Mouse (Mus musculus): ENCODE results near the gene Samd7. TPM values are rescaled to one million over a fixed set of nuclear protein-coding genes. Genes with fewer than 3 reads are reported as not detected.

Gene Samd7
- polyA plus RNA-seq, 1 experiment from 2014 or later = not detected

- H3K4me2 ChIP-seq (replicated peaks; ENCODE audit: low read depth, low read length) = no peak overlapping the region
- 34% methylated on average over 7 of the region's 7 CpGs for WGBS
These were observed 20.1 kb downstream of the Samd7 start for GRCm38 (mm10) chr3:30766177-30766576.

GRCm38 (mm10) chr3:30767271-30767670 lies 21.2 kb downstream of the Samd7 start:
- TF ChIP-seq CTCF (IDR thresholded peaks at IDR 0.05) = no peak
- TF ChIP-seq EP300 (IDR thresholded peaks at IDR 0.05) = no peak
- Histone ChIP-seq H3K4me1 (ENCODE audit: insufficient read depth, low read depth, low read length) (no peaks in the 10 kb centered on the region), H3K4me2 (replicated peaks; ENCODE audit: low read depth, low read length) (no peak overlapping the region), H3K27me3 (replicated peaks; ENCODE audit: insufficient read depth, low read length) (no peaks in the 10 kb centered on the region), H3K9me3 (ENCODE audit: low read length) (no peaks in the 10 kb centered on the region), H3K27ac (ENCODE audit: low read length) (no peak overlapping the region), H3K4me3 (ENCODE audit: low read depth, low read length) (no peak overlapping the region), H3K36me3 (ENCODE audit: insufficient read depth, low read length) (no peaks in the 10 kb centered on the region), H3K9ac (replicated peaks; ENCODE audit: low read depth) (no peak overlapping the region)
- ATAC-seq (no peak), DNase-seq (ENCODE audit: low spot score) (no peak)
- 85% methylated on average over 6 of the region's 6 CpGs for WGBS

More at GRCm38 (mm10) chr3:30766177-30766576, 20.1 kb downstream of the Samd7 start:
- no peak overlapping the region for H3K27ac ChIP-seq (ENCODE audit: low read length)
- no peak for TF ChIP-seq EP300 (IDR thresholded peaks at IDR 0.05)
- TF ChIP-seq CTCF (IDR thresholded peaks at IDR 0.05) = no peak
- no peaks in the 10 kb centered on the region for H3K4me1 ChIP-seq (ENCODE audit: insufficient read depth, low read depth, low read length)
- H3K27me3 ChIP-seq (replicated peaks; ENCODE audit: insufficient read depth, low read length) = no peaks in the 10 kb centered on the region
- H3K9ac ChIP-seq (replicated peaks; ENCODE audit: low read depth) = no peak overlapping the region
- no peaks in the 10 kb centered on the region for H3K9me3 ChIP-seq (ENCODE audit: low read length)
- peak; percentile 70 for DNase-seq (ENCODE audit: low spot score)
- H3K36me3 ChIP-seq (ENCODE audit: insufficient read depth, low read length) = no peaks in the 10 kb centered on the region
- peak; percentile 88 for ATAC-seq
- H3K4me3 ChIP-seq (ENCODE audit: low read depth, low read length) = no peak overlapping the region

- Histone ChIP-seq H3K4me3 (ENCODE audit: low read depth, low read length) (no peak overlapping the region), H3K36me3 (ENCODE audit: insufficient read depth, low read length) (no peaks in the 10 kb centered on the region), H3K4me2 (replicated peaks; ENCODE audit: low read depth, low read length) (no peak overlapping the region), H3K9ac (replicated peaks; ENCODE audit: low read depth) (no peak overlapping the region), H3K4me1 (ENCODE audit: insufficient read depth, low read depth, low read length) (no peaks in the 10 kb centered on the region), H3K27me3 (replicated peaks; ENCODE audit: insufficient read depth, low read length) (no peaks in the 10 kb centered on the region), H3K9me3 (ENCODE audit: low read length) (no peaks in the 10 kb centered on the region), H3K27ac (ENCODE audit: low read length) (no peak overlapping the region)
- ATAC-seq = no peak
- 49% methylated on average over 10 of the region's 10 CpGs for WGBS
- DNase-seq (ENCODE audit: low spot score) = no peak
- no peak for TF ChIP-seq EP300 (IDR thresholded peaks at IDR 0.05)
- TF ChIP-seq CTCF (IDR thresholded peaks at IDR 0.05) = no peak
These were observed 23.8 kb downstream of the Samd7 start for GRCm38 (mm10) chr3:30769755-30770515.

GRCm38 (mm10) chr3:30771560-30771959 lies 25.5 kb downstream of the Samd7 start:
- Histone ChIP-seq H3K4me2 (replicated peaks; ENCODE audit: low read depth, low read length) (no peak overlapping the region), H3K4me3 (ENCODE audit: low read depth, low read length) (no peak overlapping the region), H3K4me1 (ENCODE audit: insufficient read depth, low read depth, low read length) (no peaks in the 10 kb centered on the region), H3K36me3 (ENCODE audit: insufficient read depth, low read length) (no peaks in the 10 kb centered on the region), H3K9me3 (ENCODE audit: low read length) (no peaks in the 10 kb centered on the region), H3K27me3 (replicated peaks; ENCODE audit: insufficient read depth, low read length) (no peaks in the 10 kb centered on the region), H3K27ac (ENCODE audit: low read length) (no peak overlapping the region), H3K9ac (replicated peaks; ENCODE audit: low read depth) (no peak overlapping the region)
- DNase-seq (ENCODE audit: low spot score) (no peak), ATAC-seq (no peak)
- WGBS = 74% methylated on average over 1 of the region's 1 CpGs
- TF ChIP-seq CTCF (IDR thresholded peaks at IDR 0.05) = no peak
- TF ChIP-seq EP300 (IDR thresholded peaks at IDR 0.05) = no peak

GRCm38 (mm10) chr3:30772631-30773030 lies 26.5 kb downstream of the Samd7 start:
- 40% methylated on average over 4 of the region's 4 CpGs for WGBS

GRCm38 (mm10) chr3:30774677-30775076 lies 28.6 kb downstream of the Samd7 start:
- no peak for TF ChIP-seq CTCF (IDR thresholded peaks at IDR 0.05)
- TF ChIP-seq EP300 (IDR thresholded peaks at IDR 0.05) = no peak
- H3K9ac ChIP-seq (replicated peaks; ENCODE audit: low read depth) = no peak overlapping the region
- 89% methylated on average over 5 of the region's 5 CpGs for WGBS
- H3K4me1 ChIP-seq (ENCODE audit: insufficient read depth, low read depth, low read length) = no peaks in the 10 kb centered on the region
- DNase-seq (ENCODE audit: low spot score) (no peak), ATAC-seq (no peak)
- H3K4me3 ChIP-seq (ENCODE audit: low read depth, low read length) = no peak overlapping the region
- no peak overlapping the region for H3K27ac ChIP-seq (ENCODE audit: low read length)
- H3K9me3 ChIP-seq (ENCODE audit: low read length) = no peaks in the 10 kb centered on the region
- H3K4me2 ChIP-seq (replicated peaks; ENCODE audit: low read depth, low read length) = no peak overlapping the region
- no peaks in the 10 kb centered on the region for H3K27me3 ChIP-seq (replicated peaks; ENCODE audit: insufficient read depth, low read length)
- H3K36me3 ChIP-seq (ENCODE audit: insufficient read depth, low read length) = no peaks in the 10 kb centered on the region

More at GRCm38 (mm10) chr3:30772631-30773030, 26.5 kb downstream of the Samd7 start:
- H3K27ac ChIP-seq (ENCODE audit: low read length) = no peak overlapping the region
- no peaks in the 10 kb centered on the region for H3K9me3 ChIP-seq (ENCODE audit: low read length)
- no peak for TF ChIP-seq CTCF (IDR thresholded peaks at IDR 0.05)
- TF ChIP-seq EP300 (IDR thresholded peaks at IDR 0.05) = no peak
- no peak overlapping the region for H3K4me2 ChIP-seq (replicated peaks; ENCODE audit: low read depth, low read length)
- H3K4me3 ChIP-seq (ENCODE audit: low read depth, low read length) = no peak overlapping the region
- no peak overlapping the region for H3K9ac ChIP-seq (replicated peaks; ENCODE audit: low read depth)
- H3K27me3 ChIP-seq (replicated peaks; ENCODE audit: insufficient read depth, low read length) = no peaks in the 10 kb centered on the region
- H3K36me3 ChIP-seq (ENCODE audit: insufficient read depth, low read length) = no peaks in the 10 kb centered on the region
- ATAC-seq (no peak), DNase-seq (ENCODE audit: low spot score) (no peak)
- H3K4me1 ChIP-seq (ENCODE audit: insufficient read depth, low read depth, low read length) = no peaks in the 10 kb centered on the region

All from lung, postnatal 0 days (tissue).